Mouse (Mus musculus) small intestine, adult 2 months (tissue): Measurements from ENCODE around the gene Gatad2a.

Experiments used
- CTCF ChIP-seq: fragments of 200-500 bp; IDR thresholded peaks from 2 replicates; pipeline ENCODE4 v1.5.1; 2012; ENCODE audit warnings: low read depth, mild to moderate bottlenecking, control low read depth, inconsistent platforms, low read length, moderate library complexity, mixed read lengths; ENCODE audit not compliant: insufficient replicate concordance, insufficient read length; ENCODE audit errors: extremely low read depth
- POLR2A ChIP-seq: fragments of 200-500 bp; IDR thresholded peaks from 2 replicates; pipeline ENCODE4 v1.6.1; 2012; ENCODE audit warnings: low read depth, mild to moderate bottlenecking, control low read depth, inconsistent platforms, low read length, moderate library complexity

DNA sequence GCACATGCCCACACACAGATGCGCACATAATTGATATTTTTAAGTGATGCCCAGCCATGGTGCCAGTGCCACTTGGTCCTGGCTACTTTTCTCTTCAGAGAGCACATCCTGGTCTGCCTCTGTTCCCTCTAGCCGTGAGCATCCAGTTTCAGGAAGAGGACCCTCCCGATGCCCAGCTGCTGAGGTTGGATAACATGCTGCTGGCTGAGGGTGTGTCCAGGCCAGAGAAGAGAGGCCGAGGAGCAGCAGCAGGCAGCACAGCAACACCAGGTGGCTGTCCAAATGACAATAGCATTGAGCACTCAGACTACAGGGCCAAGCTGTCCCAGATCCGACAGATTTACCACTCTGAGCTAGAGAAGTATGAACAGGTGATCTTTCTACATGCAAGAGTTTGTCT lies 132.0 kb downstream of the Gatad2a start:
- TF ChIP-seq CTCF (no peak), POLR2A (no peak)
